ENCODE assay signal across 8 mouse cellular contexts in genomic region chr11:70650322-70651175, GRCm38 (mm10). TPM values are rescaled to one million over a fixed set of nuclear protein-coding genes. Genes with fewer than 3 reads are reported as not detected.
DNase-seq lines count a peak whose midpoint lies in the region; ATAC-seq and TF ChIP-seq lines count a peak whose summit lies in the region.

No protein-coding gene starts in this region.

- H3K4me3 ChIP-seq in hindbrain, embryonic 12.5 days = no peak overlapping the region
- no peak overlapping the region for H3K4me3 ChIP-seq in hindbrain, embryonic 11.5 days (ENCODE audit: low read depth, low read length)
- H3K4me3 ChIP-seq in embryonic fibroblast, embryonic 13.5 days (ENCODE audit: insufficient read depth, low read length) = peak overlapping the region; percentile 86
- H3K4me3 ChIP-seq in megakaryocyte, embryonic 14.5 days (replicated peaks) = peak overlapping the region; percentile 100

- WGBS in hindbrain, embryonic 12.5 days = 81% methylated on average over 12 of the region's 12 CpGs
- 82% methylated on average over 12 of the region's 12 CpGs for WGBS in hindbrain, embryonic 11.5 days

- ATAC-seq in hindbrain, embryonic 12.5 days (ENCODE audit: low FRiP score) = no peak
- no peak for ATAC-seq in hindbrain, embryonic 11.5 days (ENCODE audit: low FRiP score)

- no peak overlapping the region for H3K27ac ChIP-seq in hindbrain, embryonic 12.5 days
- no peak overlapping the region for H3K27ac ChIP-seq in hindbrain, embryonic 11.5 days (ENCODE audit: low read depth, low read length)
- H3K27ac ChIP-seq in embryonic fibroblast, embryonic 13.5 days (ENCODE audit: insufficient read depth, low read length) = peak overlapping the region; percentile 79

- no peak for TF ChIP-seq CTCF in embryonic fibroblast, embryonic 13.5 days (IDR thresholded peaks at IDR 0.05; ENCODE audit: borderline replicate concordance, insufficient read depth, low read length)

- no peaks in the 10 kb centered on the region for H3K27me3 ChIP-seq in hindbrain, embryonic 12.5 days
- no peaks in the 10 kb centered on the region for H3K27me3 ChIP-seq in hindbrain, embryonic 11.5 days (ENCODE audit: control insufficient read depth, insufficient read depth, low read length)
- H3K27me3 ChIP-seq in megakaryocyte, embryonic 14.5 days (replicated peaks) = no peaks in the 10 kb centered on the region

- DNase-seq in hindbrain, embryonic 11.5 days (ENCODE audit: low spot score) = no peak
- DNase-seq in CD8-positive naive resting alpha-beta T cell, adult 2 months (ENCODE audit: low read depth in 2 of 2, low spot score in 2 of 2) = peak; percentile 30 to 51
- DNase-seq in c-Kit-positive CD71-positive TER-119-positive erythroid progenitor cells, embryonic 14.5 days (ENCODE audit: low spot score) = no peak
- no peak for DNase-seq in right cerebral cortex, postnatal 4 days
- DNase-seq in layer of hippocampus, adult 9-10 months (ENCODE audit: low spot score) = no peak

- H3K4me2 ChIP-seq in hindbrain, embryonic 12.5 days (replicated peaks) = no peak overlapping the region
- no peak overlapping the region for H3K4me2 ChIP-seq in hindbrain, embryonic 11.5 days (replicated peaks; ENCODE audit: low read depth, low read length)

- H3K9ac ChIP-seq in hindbrain, embryonic 12.5 days = 0 out of 2 replicates have a peak overlapping the region, but pooled peaks have one; percentile 35
- no peak overlapping the region for H3K9ac ChIP-seq in hindbrain, embryonic 11.5 days (ENCODE audit: low read depth, low read length)

- peak; percentile 35 for TF ChIP-seq POLR2A in embryonic fibroblast, embryonic 13.5 days (IDR thresholded peaks at IDR 0.05; ENCODE audit: low read depth, low read length)

- peaks cover 39% of the 10 kb centered on the region for H3K36me3 ChIP-seq in hindbrain, embryonic 12.5 days
- 0 out of 2 replicates have a peak, but pooled peaks cover 7% of the 10 kb centered on the region for H3K36me3 ChIP-seq in hindbrain, embryonic 11.5 days (ENCODE audit: control insufficient read depth, insufficient read depth, low read length)
- peaks cover 66% of the 10 kb centered on the region for H3K36me3 ChIP-seq in megakaryocyte, embryonic 14.5 days (replicated peaks; ENCODE audit: low read length)

- no peaks in the 10 kb centered on the region for H3K9me3 ChIP-seq in hindbrain, embryonic 12.5 days (replicated peaks)
- no peaks in the 10 kb centered on the region for H3K9me3 ChIP-seq in hindbrain, embryonic 11.5 days (ENCODE audit: control insufficient read depth, low read length)
- no peaks in the 10 kb centered on the region for H3K9me3 ChIP-seq in megakaryocyte, embryonic 14.5 days

- H3K4me1 ChIP-seq in hindbrain, embryonic 12.5 days = peaks cover 50% of the 10 kb centered on the region
- H3K4me1 ChIP-seq in hindbrain, embryonic 11.5 days (replicated peaks; ENCODE audit: control insufficient read depth, insufficient read depth, low read length) = peaks cover 17% of the 10 kb centered on the region
- H3K4me1 ChIP-seq in embryonic fibroblast, embryonic 13.5 days (ENCODE audit: control insufficient read depth, insufficient read depth, low read length) = peaks cover 13% of the 10 kb centered on the region
- peaks cover 60% of the 10 kb centered on the region for H3K4me1 ChIP-seq in megakaryocyte, embryonic 14.5 days

RNA-seq across cellular contexts. Expression of gene Slc25a11, which starts 3.3 kb away (rescaled TPM):
- 145 and 148 TPM in 2 replicates for polyA plus RNA-seq in hindbrain, embryonic 12.5 days (2016; fragmentation: Nextera tagmentation; extraction: Ambion mirVana)
- 138 and 145 TPM in 2 replicates for polyA plus RNA-seq in hindbrain, embryonic 11.5 days (2014; fragmentation: Nextera tagmentation; extraction: Ambion mirVana)
- polyA plus RNA-seq in embryonic fibroblast, embryonic 13.5 days (2011; ENCODE audit: insufficient read length, low read depth, missing spikeins) = 75.9 and 81.1 TPM in 2 replicates
- polyA plus RNA-seq in megakaryocyte, embryonic 14.5 days (2012; ENCODE audit: insufficient read depth, low replicate concordance) = 15.7 and 78.7 TPM in 2 replicates

RNA-seq across cellular contexts. Expression of gene Rnf167, which starts 3.5 kb away (rescaled TPM):
- polyA plus RNA-seq in hindbrain, embryonic 12.5 days (2016; fragmentation: Nextera tagmentation; extraction: Ambion mirVana) = 96.0 and 102 TPM in 2 replicates
- 86.6 and 94.3 TPM in 2 replicates for polyA plus RNA-seq in hindbrain, embryonic 11.5 days (2014; fragmentation: Nextera tagmentation; extraction: Ambion mirVana)
- polyA plus RNA-seq in embryonic fibroblast, embryonic 13.5 days (2011; ENCODE audit: insufficient read length, low read depth, missing spikeins) = 14.9 and 19.5 TPM in 2 replicates
- 102 and 125 TPM in 2 replicates for polyA plus RNA-seq in megakaryocyte, embryonic 14.5 days (2012; ENCODE audit: insufficient read depth, low replicate concordance)

RNA-seq across cellular contexts. Expression of gene Pfn1, which starts 3.9 kb away (rescaled TPM):
- 1,190 and 1,267 TPM in 2 replicates for polyA plus RNA-seq in hindbrain, embryonic 12.5 days (2016; fragmentation: Nextera tagmentation; extraction: Ambion mirVana)
- polyA plus RNA-seq in hindbrain, embryonic 11.5 days (2014; fragmentation: Nextera tagmentation; extraction: Ambion mirVana) = 1,409 and 1,523 TPM in 2 replicates
- 1,131 and 1,278 TPM in 2 replicates for polyA plus RNA-seq in embryonic fibroblast, embryonic 13.5 days (2011; ENCODE audit: insufficient read length, low read depth, missing spikeins)
- 9,580 and 14,702 TPM in 2 replicates for polyA plus RNA-seq in megakaryocyte, embryonic 14.5 days (2012; ENCODE audit: insufficient read depth, low replicate concordance)

RNA-seq across cellular contexts. Expression of gene Eno3, which starts 6.5 kb away (rescaled TPM):
- polyA plus RNA-seq in hindbrain, embryonic 12.5 days (2016; fragmentation: Nextera tagmentation; extraction: Ambion mirVana) = 14.9 and 18.5 TPM in 2 replicates
- polyA plus RNA-seq in hindbrain, embryonic 11.5 days (2014; fragmentation: Nextera tagmentation; extraction: Ambion mirVana) = 23.2 and 26.2 TPM in 2 replicates
- polyA plus RNA-seq in embryonic fibroblast, embryonic 13.5 days (2011; ENCODE audit: insufficient read length, low read depth, missing spikeins) = 15.6 and 31.0 TPM in 2 replicates
- 4.2 and 8.4 TPM in 2 replicates for polyA plus RNA-seq in megakaryocyte, embryonic 14.5 days (2012; ENCODE audit: insufficient read depth, low replicate concordance)

RNA-seq across cellular contexts. Expression of gene Gp1ba, which starts 11.6 kb away (rescaled TPM):
- polyA plus RNA-seq in hindbrain, embryonic 12.5 days (2016; fragmentation: Nextera tagmentation; extraction: Ambion mirVana) = 0.10 and 0.38 TPM in 2 replicates
- 0.64 and 1.2 TPM in 2 replicates for polyA plus RNA-seq in hindbrain, embryonic 11.5 days (2014; fragmentation: Nextera tagmentation; extraction: Ambion mirVana)
- polyA plus RNA-seq in embryonic fibroblast, embryonic 13.5 days (2011; ENCODE audit: insufficient read length, low read depth, missing spikeins) = not detected in 2 replicates
- 898 and 1,061 TPM in 2 replicates for polyA plus RNA-seq in megakaryocyte, embryonic 14.5 days (2012; ENCODE audit: insufficient read depth, low replicate concordance)

Comparison
In these comparisons a context has a peak if more than half of its experiments do, and no peak if none do; other contexts are left out.
1. H3K4me3 ChIP-seq: peak in embryonic fibroblast, embryonic 13.5 days (single experiment) and megakaryocyte, embryonic 14.5 days (single experiment); none in hindbrain, embryonic 12.5 days (single experiment) and hindbrain, embryonic 11.5 days (single experiment).
2. DNase-seq: peak in CD8-positive naive resting alpha-beta T cell, adult 2 months (2 of 2); none in hindbrain, embryonic 11.5 days (single experiment), c-Kit-positive CD71-positive TER-119-positive erythroid progenitor cells, embryonic 14.5 days (single experiment), right cerebral cortex, postnatal 4 days (single experiment) and layer of hippocampus, adult 9-10 months (single experiment).